Mouse (Mus musculus): ENCODE measurements at regions not wholly inside any gene's neighbourhood (a gene's known extent, or its start where the extent isn't known, plus 50 kb on each side); places are given as distances from the start of the nearest gene placed in this dataset.
"Not testable (repeated sequence)": the region's sequence is repeated elsewhere in the genome, so short reads cannot be mapped to it uniquely, and the experiment has no call there.

GRCm38 (mm10) chr10:43669471-43669870, 91.4 kb downstream of the Cd24a start:
- DNase-seq (ENCODE audit: low spot score in 2 of 2): no peak
- intact Hi-C loops (cut with DNase I): no loop called here

GRCm38 (mm10) chr10:43670745-43671144, 92.7 kb downstream of the Cd24a start:
- DNase-seq (ENCODE audit: low spot score in 2 of 2): no peak
- intact Hi-C loops (cut with DNase I): no loop called here

- intact Hi-C loops (cut with DNase I): no loop called here
- DNase-seq (ENCODE audit: low spot score in 2 of 2): no peak
Observed at GRCm38 (mm10) chr10:43671785-43672184, 93.7 kb downstream of the Cd24a start.

- no peak for DNase-seq (ENCODE audit: low spot score in 2 of 2)
- intact Hi-C loops (cut with DNase I): no loop called here
Observed at GRCm38 (mm10) chr10:43672490-43672889, 94.4 kb downstream of the Cd24a start.

GRCm38 (mm10) chr10:43674749-43675148, 96.7 kb downstream of the Cd24a start:
- DNase-seq (ENCODE audit: low spot score in 2 of 2): no peak
- intact Hi-C loops (cut with DNase I): no loop called here

GRCm38 (mm10) chr10:43675495-43675894, 97.4 kb downstream of the Cd24a start:
- DNase-seq (ENCODE audit: low spot score in 2 of 2); intact Hi-C loops (cut with DNase I): not testable (repeated sequence)

- intact Hi-C loops (cut with DNase I): no loop called here
- DNase-seq (ENCODE audit: low spot score in 2 of 2): no peak
Observed at GRCm38 (mm10) chr10:43676289-43676688, 98.2 kb downstream of the Cd24a start.

- intact Hi-C loops (cut with DNase I): no loop called here
- DNase-seq (ENCODE audit: low spot score in 2 of 2): no peak
Observed at GRCm38 (mm10) chr10:43684247-43685033, 106.4 kb downstream of the Cd24a start.

- intact Hi-C loops (cut with DNase I): no loop called here
- DNase-seq (ENCODE audit: low spot score in 2 of 2): peak in 1 of 2 experiments; percentile 10
Observed at GRCm38 (mm10) chr10:43689161-43689913, 111.3 kb downstream of the Cd24a start.

- no peak for DNase-seq (ENCODE audit: low spot score in 2 of 2)
- intact Hi-C loops (cut with DNase I): no loop called here
Observed at GRCm38 (mm10) chr10:43689914-43690316, 111.8 kb downstream of the Cd24a start.

GRCm38 (mm10) chr10:43693974-43694373, 115.9 kb downstream of the Cd24a start:
- no peak for DNase-seq (ENCODE audit: low spot score in 2 of 2)
- intact Hi-C loops (cut with DNase I): no loop called here

GRCm38 (mm10) chr10:43694508-43694907, 116.4 kb downstream of the Cd24a start:
- no peak for DNase-seq (ENCODE audit: low spot score in 2 of 2)
- intact Hi-C loops (cut with DNase I): no loop called here

- intact Hi-C loops (cut with DNase I): no loop called here
- no peak for DNase-seq (ENCODE audit: low spot score in 2 of 2)
Observed at GRCm38 (mm10) chr10:43695470-43695869, 117.4 kb downstream of the Cd24a start.

GRCm38 (mm10) chr10:43697917-43698316, 119.8 kb downstream of the Cd24a start:
- no peak for DNase-seq (ENCODE audit: low spot score in 2 of 2)
- intact Hi-C loops (cut with DNase I): no loop called here

GRCm38 (mm10) chr10:43700371-43701289, 122.5 kb downstream of the Cd24a start:
- intact Hi-C loops (cut with DNase I): no loop called here
- DNase-seq (ENCODE audit: low spot score in 2 of 2): no peak

- intact Hi-C loops (cut with DNase I): no loop called here
- no peak for DNase-seq (ENCODE audit: low spot score in 2 of 2)
Observed at GRCm38 (mm10) chr10:43702895-43703294, 124.8 kb downstream of the Cd24a start.

GRCm38 (mm10) chr10:43706001-43706988, 128.2 kb downstream of the Cd24a start:
- DNase-seq (ENCODE audit: low spot score in 2 of 2): no peak
- intact Hi-C loops (cut with DNase I): no loop called here

- DNase-seq (ENCODE audit: low spot score in 2 of 2): no peak
- intact Hi-C loops (cut with DNase I): no loop called here
Observed at GRCm38 (mm10) chr10:43707011-43707410, 128.9 kb downstream of the Cd24a start.

- intact Hi-C loops (cut with DNase I): no loop called here
- DNase-seq (ENCODE audit: low spot score in 2 of 2): no peak
Observed at GRCm38 (mm10) chr10:43707821-43708373, 129.8 kb downstream of the Cd24a start.
